Mouse (Mus musculus): ENCODE results near the gene Rpl19. TPM values are rescaled to one million over a fixed set of nuclear protein-coding genes. Genes with fewer than 3 reads are reported as not detected.

Rpl19 gene
- total RNA-seq, 2 experiments from 2014 or later: 571 to 605 TPM

DNA sequence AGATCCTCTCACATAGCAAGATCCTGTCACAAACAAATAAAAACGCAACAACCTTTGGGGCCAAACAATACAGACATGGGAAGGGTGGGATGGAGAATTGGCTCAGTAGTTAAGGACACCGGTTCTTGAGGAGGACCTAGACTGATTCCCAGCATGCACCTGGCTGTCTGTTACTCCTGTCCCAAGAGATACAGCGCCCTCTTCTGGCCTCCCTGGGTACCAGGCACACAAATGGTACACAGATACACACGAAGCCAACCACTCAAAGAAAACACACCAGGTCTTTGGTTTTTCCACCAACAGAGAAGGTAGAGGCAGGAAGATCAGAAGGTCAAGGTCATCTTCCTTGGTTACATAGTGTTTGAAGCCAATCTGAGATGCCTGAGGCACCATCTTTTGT is 19.1 kb downstream of the Rpl19 start:
- no peak for DNase-seq (ENCODE audit: extremely low spot score in 1 of 2, low spot score in 2 of 2)
- intact Hi-C loops (cut with DNase I): no loop called here

DNA sequence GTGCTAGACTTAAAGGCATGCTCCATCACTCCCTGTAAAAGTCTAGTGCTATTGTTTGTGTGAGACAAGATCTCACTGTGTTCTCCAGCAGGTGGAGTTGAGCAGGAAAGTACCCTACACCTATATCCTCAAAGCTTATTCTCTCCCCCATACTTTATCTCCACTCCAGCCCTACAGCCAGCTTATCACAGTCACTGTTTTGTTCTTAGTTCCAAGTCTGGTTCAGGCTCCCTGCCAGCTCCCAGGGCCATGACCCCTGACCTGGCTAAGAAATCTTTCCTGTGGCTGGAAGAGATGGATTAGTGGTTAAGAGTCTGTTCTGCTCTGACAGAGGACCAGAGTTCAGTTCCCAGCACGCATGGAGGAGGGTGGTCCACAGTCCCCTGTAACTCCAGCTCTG is 20.0 kb downstream of the Rpl19 start:
- intact Hi-C loops (cut with DNase I): no loop called here
- no peak for DNase-seq (ENCODE audit: extremely low spot score in 1 of 2, low spot score in 2 of 2)

DNA sequence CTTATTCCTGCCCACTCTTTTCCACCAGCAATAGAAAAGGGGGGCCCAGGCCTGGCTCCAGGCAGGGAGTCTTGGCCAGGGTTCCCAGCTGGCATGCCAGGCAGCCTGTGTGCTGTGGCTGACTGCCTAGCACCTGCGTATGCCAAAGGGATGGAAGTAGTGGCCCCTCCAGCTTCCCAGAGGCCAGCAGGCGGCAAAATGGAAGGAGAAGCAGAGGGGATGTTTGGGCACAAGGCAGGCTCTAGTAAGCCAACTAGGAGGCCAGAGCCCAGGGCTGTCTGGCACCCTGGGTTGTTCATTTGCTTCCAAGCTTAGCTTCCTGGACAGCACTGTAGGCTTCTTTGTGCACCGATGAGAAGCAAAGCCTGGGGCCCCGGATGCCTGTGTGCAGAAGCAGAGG is 21.2 kb downstream of the Rpl19 start:
- intact Hi-C loops (cut with DNase I): no loop called here
- DNase-seq (ENCODE audit: extremely low spot score in 1 of 2, low spot score in 2 of 2): peak; percentile 63 to 72

DNA sequence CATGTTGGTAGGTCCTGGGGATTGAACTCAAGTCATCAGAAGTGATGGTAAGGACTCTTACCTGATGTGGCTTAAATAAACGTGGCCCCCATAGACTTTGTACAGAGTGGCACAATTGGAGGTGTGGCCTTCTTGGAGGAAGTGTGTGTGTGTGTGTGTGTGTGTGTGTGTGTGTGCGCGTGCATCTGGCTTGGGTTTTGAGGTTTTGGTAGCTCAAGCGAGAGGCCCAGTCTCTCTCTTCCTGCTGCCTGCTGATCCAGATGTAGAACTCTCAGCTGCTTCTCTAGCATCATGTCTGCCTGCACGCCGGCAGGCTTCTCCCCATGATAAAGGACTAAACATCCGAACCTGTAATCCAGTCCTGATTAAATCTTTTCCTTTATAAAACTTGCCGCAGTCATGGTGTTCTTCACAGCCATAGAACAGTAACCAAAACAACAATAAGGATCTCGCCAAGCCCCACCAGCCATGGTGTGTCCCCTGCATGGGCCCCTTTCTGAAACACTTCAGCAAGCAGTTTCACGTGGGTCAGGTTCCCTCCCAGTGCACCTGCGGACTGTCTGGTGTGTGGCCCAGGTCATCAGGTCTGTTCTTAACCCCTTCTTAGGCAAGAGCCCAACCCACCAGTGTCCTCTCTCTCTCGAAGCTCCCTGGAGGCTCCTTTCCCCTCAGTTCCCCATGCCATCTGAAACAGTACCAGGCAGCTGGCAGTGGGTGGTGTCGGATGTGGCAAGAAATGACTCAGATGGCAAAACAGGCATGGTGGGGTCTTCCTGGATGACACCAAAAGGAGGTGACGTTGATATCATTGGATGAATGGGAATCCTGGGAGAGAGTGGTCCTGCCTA is 23.4 kb downstream of the Rpl19 start:
- intact Hi-C loops (cut with DNase I): no loop called here
- no peak for DNase-seq (ENCODE audit: extremely low spot score in 1 of 2, low spot score in 2 of 2)

DNA sequence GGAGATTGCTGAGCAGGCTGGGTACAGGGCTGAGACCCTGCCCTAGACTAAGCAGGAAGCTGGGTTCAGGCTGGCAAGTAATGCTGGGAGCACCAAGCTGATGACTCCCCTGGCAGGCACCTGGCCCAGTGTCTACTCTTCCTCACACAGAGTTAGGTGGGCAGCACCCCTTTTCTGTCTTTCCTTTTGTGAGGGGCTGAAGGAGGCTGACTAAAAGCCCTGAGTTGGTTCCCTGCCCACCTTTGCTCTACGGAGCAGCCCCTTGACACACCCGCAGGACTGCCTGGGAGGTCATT is 24.0 kb downstream of the Rpl19 start:
- intact Hi-C loops (cut with DNase I): no loop called here
- DNase-seq (ENCODE audit: extremely low spot score in 1 of 2, low spot score in 2 of 2): no peak

DNA sequence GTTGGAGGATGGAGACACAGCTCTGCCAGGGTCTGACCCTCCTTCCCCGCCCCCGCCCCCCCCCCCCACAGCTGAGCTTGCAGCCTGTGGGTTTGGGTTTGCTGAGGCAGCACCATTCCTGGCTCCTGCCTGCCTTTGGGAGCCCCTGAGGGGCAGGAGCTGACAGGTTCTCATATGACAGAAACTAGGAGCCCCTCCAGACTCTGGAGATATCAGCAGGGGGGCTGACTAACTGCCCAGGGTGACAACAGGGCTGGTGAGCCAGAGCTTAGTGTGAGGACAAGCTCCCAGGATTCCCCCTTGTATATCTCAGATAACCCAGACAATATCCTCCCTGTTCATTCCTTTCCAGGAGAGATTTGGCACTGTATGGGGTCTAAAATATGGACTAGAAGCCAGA is 24.4 kb downstream of the Rpl19 start:
- DNase-seq (ENCODE audit: extremely low spot score in 1 of 2, low spot score in 2 of 2): no peak
- intact Hi-C loops (cut with DNase I): no loop called here

DNA sequence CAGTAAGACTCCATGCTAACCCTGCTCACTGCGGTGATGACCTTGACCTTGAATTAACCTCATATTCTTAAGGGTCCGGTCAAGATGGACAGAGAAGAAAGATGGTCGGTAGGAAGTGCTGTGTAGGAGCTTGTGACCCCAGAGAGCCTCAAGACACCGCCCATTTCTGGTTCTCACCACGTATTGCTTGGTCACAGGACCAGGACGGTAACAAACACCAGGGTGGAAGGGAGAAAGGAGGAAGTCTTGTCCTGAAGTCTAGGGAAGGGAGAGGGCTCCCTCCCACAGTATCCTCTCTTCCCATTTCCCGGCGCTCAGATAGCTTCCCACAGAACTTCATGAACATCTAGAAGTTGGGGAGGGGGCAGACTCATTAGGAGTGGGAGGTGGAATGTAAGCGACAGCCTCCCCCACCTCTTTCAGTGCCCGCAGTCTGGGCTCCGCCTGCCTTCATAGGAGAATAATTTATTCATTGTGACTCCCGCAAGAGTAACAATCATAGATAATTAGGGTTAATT is 25.2 kb downstream of the Rpl19 start:
- intact Hi-C loops (cut with DNase I): no loop called here

DNA sequence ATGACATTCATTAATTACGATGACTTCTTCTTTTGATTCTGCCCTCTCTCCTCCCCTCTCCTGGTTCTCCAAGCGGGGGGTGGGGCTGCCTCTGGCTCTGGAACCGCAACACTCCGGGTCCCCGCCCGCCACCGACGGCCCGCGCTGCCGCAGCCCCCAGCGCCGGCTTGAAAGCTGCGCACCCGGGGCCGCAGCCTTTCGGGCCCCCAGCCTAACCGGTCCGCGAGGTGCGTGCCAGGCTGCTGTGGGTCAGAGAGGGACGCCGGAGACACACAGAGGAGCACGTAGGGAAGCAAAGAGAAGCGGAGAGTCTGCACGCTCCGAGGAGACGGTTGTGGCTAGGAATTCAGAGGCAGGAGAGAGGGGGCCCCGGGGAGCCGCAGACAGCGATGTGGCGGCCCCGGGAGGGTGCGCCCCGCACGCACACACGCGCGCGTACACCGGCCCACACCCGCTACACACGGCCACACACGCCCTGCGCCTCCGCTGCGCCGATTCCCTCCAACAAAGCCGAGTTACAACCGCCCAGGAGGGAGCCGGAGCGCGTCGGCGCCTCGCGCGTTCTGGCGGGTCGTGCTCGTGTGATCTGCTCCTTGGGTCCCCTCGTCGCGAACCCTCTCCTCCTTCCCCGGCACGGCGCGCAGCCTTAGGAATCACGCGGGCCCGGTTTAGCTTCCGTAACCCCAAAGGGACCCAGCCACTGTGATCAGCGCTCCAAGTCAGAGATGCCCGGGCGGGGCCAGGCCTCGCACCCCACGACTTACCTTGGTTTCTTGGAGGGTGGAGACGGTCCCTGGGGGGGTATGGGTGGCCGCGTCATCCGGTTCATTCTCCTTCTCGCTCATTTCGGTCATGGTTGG is 25.8 kb downstream of the Rpl19 start:
- intact Hi-C loops (cut with DNase I): no loop called here
- no peak for DNase-seq (ENCODE audit: extremely low spot score in 1 of 2, low spot score in 2 of 2)

More for the DNA sequence above, 25.2 kb downstream of the Rpl19 start:
- DNase-seq (ENCODE audit: extremely low spot score in 1 of 2, low spot score in 2 of 2): no peak

DNA sequence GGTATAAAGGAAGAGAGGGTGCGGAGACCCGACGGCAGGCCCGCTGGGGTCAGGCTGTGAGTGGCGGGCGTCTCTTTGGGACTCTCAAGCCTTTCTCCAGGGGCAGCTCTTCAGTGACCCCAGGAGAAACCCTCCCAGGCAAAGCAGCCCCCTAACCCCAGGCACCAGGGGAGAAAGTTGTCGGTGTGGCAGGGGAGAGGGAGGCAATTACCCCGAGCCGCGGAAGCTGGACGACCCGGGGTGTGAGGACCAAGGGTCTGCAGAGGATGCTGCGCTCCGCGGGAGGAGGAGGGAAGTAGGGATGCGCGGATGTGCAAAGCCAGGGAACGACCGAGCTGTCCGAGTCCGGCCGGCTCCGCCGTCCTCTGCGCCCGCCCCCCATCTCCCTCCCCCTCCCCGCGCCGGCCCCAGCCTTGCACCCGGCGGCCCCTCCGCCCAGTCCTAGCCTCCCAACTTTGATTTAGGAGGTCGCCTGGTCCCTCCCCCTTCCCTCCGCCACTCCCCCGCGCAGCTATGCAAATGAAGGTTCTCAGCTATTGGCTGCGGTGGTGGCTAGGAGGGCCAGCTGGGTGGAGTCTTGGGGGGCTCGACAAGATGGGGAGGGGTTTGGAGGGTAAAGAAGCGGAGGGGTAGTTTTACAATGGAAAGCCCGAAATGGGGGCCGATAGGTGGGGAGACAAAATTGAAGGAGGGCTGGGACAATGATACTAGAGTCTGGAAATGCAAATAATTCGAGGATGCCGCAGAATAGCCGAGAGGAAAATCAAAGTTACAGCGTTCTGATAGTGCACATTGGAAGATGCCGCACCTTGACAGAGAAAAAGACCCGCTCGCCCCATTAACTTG is 26.7 kb downstream of the Rpl19 start, which contains the start of gene Stac2:
Gene Stac2, minus strand, starts transcription at position 474 of the 846 bp plus-strand sequence.
- intact Hi-C loops (cut with DNase I): no loop called here
- peak; percentile 49 to 82 for DNase-seq (ENCODE audit: extremely low spot score in 1 of 2, low spot score in 2 of 2)

DNA sequence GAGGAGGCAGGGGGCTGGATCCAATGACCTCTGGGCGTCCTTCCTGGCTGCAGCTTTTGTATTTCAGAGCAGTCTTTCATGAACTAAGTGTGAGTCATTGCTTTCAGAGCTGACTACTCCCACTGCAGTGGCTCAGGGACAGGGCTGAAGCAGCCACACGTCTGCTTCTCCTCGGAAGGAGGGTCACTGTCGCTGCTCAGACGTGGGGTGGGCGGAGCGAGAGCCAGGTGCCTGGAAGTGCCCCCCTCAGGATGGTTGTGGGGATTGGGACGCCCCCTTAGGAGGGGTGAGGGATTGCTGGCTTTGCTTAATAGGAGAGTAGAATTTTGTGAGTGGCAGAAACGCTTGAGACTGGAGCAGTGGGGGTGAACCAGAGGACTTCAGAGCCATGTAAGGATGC is 31.0 kb downstream of the Rpl19 start:
- DNase-seq (ENCODE audit: extremely low spot score in 1 of 2, low spot score in 2 of 2): no peak
- intact Hi-C loops (cut with DNase I): no loop called here

DNA sequence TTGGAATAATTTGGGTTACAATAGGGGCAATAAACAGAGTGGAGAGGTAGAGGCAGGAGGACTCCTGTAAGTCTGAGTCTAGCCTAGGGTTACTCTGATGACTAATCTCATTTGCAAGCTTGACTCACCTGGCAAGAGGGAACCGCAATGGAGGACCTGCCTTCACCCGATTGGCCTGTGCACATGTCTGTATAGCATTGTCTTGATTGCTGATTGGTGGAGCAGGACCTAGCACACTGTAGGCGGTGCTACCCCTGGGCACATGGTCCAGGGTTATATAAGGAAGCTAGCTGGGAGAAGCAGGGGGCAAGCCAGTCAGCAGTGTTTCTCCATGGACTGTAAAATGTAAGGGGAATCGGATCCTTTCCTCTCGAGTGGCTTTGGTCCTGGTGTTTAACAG is 31.5 kb downstream of the Rpl19 start:
- no peak for DNase-seq (ENCODE audit: extremely low spot score in 1 of 2, low spot score in 2 of 2)
- intact Hi-C loops (cut with DNase I): no loop called here

DNA sequence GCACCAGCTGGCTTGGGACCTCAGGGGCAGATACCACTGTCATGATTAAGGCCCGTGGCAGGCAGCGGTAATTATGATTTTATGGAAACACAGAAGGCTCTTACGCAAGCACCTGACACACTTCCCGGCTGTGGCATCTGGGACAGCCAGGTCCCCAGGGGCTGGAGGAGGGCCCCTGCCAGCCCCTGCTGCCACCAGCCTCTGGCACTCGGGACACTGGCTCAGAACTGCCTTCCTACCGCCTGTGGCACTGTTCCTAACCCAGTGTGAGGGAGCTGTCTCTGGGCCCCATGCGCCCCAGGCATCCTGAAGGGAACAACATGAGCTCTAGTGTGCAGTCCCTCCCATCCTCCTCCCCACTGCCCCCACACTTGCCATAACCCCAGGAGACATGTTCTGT is 33.2 kb downstream of the Rpl19 start:
- DNase-seq (ENCODE audit: extremely low spot score in 1 of 2, low spot score in 2 of 2): no peak
- intact Hi-C loops (cut with DNase I): no loop called here

DNA sequence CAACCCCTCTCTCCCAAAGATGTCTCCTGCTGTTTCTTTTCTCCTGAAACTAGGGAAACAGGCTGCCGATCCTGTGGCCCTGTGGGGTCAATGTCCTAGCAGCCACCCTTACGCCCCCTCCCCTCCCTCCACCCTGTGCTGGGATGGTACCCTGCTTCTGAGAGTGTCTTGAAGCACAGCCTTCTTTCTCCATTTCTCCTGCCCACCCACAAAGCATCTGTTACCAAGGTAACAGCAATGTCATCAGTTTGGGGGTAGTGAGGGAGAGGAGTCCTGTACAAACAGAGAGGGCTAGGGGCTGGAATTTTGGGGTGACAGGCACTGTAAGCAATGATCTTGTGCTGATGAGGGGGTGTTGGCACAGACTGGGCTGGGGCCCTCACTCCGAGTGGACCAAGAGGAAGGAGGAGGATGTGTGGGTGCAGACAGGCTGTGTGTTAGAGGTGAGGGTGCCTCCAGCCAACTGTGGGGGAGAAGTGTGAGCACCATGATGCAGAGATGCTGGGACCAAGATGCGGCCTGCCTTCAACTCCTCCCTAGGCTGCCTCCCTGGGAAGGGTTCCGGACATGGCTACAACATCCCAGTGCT is 33.7 kb downstream of the Rpl19 start:
- intact Hi-C loops (cut with DNase I): no loop called here
- no peak for DNase-seq (ENCODE audit: extremely low spot score in 1 of 2, low spot score in 2 of 2)

DNA sequence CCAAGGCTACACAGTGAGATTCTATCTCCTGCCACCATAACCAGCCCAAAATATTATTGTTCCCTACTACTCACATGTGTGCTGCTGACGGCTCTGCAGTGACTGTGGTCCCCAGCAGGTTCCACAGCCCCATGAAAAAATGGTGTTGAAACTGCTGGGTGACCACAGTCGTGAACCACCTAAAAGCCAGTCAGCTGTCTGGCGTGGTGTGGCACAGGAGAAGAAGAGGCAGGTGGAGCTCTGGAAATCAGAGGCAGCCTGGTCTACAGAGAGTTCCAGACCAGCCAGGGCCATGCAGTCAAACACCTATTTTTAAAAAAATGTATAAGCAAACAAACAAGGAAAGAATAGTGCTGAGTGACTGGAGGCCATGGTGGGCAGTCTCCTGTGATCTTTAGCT is 34.9 kb downstream of the Rpl19 start:
- DNase-seq (ENCODE audit: extremely low spot score in 1 of 2, low spot score in 2 of 2): no peak
- intact Hi-C loops (cut with DNase I): no loop called here

DNA sequence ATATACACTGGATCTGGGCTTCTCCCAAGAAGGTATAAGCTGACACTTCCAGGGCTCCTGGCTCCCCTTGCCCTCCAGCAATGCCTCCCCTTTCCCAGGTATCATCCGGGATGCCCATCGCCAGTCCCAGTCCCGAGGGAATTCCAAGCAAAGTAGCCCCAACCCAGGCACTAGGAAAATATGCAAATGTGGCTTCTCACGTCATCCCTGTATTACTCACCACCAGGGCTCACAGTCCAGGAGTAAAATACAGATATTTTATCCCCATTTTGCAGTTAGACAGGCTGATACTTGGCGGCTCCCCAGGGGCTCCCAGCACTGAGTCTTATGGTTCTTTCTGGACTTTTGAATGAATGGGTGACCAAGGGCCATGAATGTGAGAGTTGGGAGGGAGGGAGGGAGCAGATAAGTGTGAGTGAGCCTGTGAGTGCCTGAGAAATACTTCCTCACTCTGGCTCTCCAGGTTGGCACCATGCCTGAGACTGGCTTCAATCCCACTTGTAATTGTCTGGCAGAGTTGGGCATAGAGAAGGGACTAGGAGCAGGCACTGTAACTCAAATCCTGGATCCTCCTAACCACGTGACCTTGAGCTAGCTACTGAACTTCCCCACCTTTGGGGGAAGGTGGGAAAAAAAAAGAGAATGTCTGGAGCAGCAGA is 35.5 kb downstream of the Rpl19 start:
- peak in 1 of 2 experiments; percentile 57 for DNase-seq (ENCODE audit: extremely low spot score in 1 of 2, low spot score in 2 of 2)
- intact Hi-C loops (cut with DNase I): no loop called here

DNA sequence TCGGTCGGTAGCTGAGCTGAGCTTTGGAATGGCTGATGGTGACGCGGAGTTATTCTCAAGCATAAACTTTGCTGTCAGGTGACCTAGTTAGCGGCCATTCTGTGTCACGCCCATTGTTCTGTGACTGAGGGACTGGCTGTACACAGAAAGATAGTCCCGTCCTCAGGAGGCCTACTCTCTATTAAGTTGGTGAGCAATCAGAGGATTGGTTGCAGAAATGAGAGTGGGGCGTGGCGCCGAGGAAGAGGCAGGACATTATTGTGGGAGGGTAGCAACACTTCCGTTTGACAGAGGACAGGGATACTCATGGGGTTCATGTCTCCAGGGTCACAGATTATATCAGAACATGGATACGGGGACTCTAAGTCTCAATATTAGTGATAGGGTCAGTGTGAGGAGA is 39.7 kb downstream of the Rpl19 start:
- intact Hi-C loops (cut with DNase I): no loop called here
- no peak for DNase-seq (ENCODE audit: extremely low spot score in 1 of 2, low spot score in 2 of 2)

DNA sequence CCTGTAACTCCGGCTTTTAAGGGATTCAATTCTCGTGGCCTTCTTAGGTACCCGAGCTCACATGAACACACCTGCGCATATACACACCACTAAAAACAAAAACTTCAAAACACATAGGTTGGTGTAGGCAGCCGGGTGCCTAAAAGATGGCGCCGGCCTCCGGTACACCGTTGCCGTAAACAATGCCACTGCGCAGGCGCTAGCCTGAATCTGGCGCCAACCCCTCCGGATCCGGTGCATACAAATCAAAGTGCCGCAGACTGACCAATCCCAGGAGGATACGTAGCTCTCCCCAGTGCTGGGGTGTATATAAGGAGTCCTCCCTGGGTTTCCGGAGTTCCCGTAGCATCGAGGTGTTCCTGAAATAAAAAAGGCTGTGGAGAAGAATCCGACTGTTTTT is 40.7 kb downstream of the Rpl19 start:
- intact Hi-C loops (cut with DNase I): no loop called here
- no peak for DNase-seq (ENCODE audit: extremely low spot score in 1 of 2, low spot score in 2 of 2)

DNA sequence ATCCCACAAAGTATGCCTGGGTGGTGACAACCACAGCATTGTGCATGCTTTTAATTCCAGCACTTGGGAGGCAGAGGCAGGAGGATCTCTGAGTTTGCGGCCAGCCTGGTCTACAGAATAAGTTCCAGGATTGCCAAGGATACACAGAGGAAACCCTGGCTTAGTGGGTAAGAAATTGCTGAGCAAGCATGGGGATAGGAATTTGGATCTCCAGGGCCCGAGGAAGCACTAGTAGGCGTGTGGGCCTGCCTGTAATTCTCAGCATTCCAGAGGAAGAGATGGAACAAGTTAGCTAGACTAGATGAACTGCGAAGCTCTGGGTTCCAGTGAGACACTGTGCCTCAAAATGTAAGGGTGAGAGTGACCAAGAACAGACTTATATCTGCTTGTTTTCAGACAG is 46.9 kb downstream of the Rpl19 start:
- intact Hi-C loops (cut with DNase I): no loop called here
- DNase-seq (ENCODE audit: extremely low spot score in 1 of 2, low spot score in 2 of 2): no peak
